Mouse (Mus musculus) hindbrain, embryonic 10.5 days (tissue): ENCODE measurements around the gene Lrp1. TPM values are rescaled to one million over a fixed set of nuclear protein-coding genes. Genes with fewer than 3 reads are reported as not detected.

Experiments
- DNase-seq: peaks from one replicate; pipeline ENCODE4 v3.0.0-alpha.2; 2017; ENCODE audit warnings: low spot score
- H3K27ac ChIP-seq: fragments of 300-500 bp; sonication (generic); 2 replicates; pipeline ENCODE4 v1.5.1; 2016; ENCODE audit warnings: mild to moderate bottlenecking, moderate library complexity
- H3K27me3 ChIP-seq: fragments of 300-500 bp; sonication (generic); 2 replicates; pipeline ENCODE4 v1.6.1; 2016; ENCODE audit warnings: mild to moderate bottlenecking; ENCODE audit not compliant: poor library complexity, insufficient read depth, severe bottlenecking
- H3K36me3 ChIP-seq: fragments of 300-500 bp; sonication (generic); 2 replicates; pipeline ENCODE4 v1.6.1; 2016; ENCODE audit warnings: mild to moderate bottlenecking, moderate library complexity
- H3K4me1 ChIP-seq: fragments of 300-500 bp; sonication (generic); replicated peaks from 2 replicates; pipeline ENCODE4 v1.6.1; 2016; ENCODE audit warnings: mild to moderate bottlenecking
- H3K4me3 ChIP-seq: fragments of 300-500 bp; sonication (generic); 2 replicates; pipeline ENCODE4 v1.5.1; 2016; ENCODE audit warnings: mild to moderate bottlenecking, moderate library complexity
- H3K9me3 ChIP-seq: fragments of 300-500 bp; sonication (generic); 2 replicates; pipeline ENCODE4 v1.6.1; 2016; ENCODE audit warnings: mild to moderate bottlenecking, moderate library complexity
- WGBS: fragments of 180-500 bp; shearing (Covaris S2); methylation state at CpG from one replicate; pipeline ENCODE4 v1.1.7; 2016; 5-methylcytosine and 5-hydroxymethylcytosine counted together
- polyA plus RNA-seq: library from polyadenylated mRNA; unstranded; fragments of >200 nt; fragmentation: Nextera tagmentation; extraction: Ambion mirVana; gene quantifications from 2 replicates; pipeline ENCODE4 v1.2.1, GENCODE M21; 2016

Lrp1 gene
- polyA plus RNA-seq, 1 experiment from 2014 or later: 71.7 TPM

DNA sequence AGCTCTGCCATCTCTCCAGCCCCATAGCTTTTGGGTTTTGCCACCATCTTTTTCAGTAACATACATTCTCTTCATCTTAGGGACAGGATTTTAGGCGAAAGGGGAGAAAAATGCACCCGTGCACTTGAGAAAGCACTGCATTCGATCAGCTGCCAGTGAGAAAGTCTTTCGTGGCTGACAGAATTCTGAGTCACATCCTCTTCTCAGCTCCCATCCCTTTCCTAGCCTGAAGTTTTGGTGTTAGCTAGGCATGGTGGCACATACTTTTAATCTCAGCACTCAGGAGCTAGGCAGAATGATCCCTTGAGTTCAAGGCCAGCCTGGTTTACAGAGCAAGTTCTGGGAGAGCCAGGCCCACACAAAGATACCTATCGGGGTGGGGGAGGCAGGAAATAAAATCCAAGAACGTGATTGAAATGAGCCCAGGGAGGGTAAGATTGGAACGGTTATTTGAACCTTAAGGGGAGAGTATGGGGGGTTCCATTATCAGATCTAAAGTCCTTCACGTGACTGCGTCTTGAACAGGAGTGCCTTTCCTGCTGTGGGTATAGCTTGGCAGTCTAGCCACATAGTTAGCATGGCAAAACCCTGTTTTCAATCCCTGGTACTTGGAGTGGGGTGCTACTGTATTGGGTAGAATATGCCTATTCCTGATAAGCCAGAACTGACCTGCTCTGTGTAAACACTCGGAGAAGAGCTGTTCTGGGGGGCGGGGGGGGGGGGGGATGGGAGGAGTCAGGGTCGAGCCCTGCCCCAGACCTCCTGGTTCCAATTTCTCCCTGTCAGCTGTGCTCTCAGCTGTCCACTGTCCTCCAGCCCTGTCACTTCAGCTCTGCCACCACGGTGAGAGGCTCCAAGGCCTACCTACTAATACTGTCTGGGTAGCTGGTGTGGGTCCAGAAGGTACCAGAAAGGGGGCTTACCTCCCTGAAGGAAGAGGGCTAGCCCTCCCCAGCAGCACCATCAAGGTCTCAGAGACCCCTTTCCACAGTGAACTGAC lies 119.8 kb downstream of the Lrp1 start, which contains the start of gene Stac3:
Gene Stac3 (plus strand): TSS at position 793 of the 1,000 bp plus-strand sequence.
- no peak within 1 kb of the TSS for H3K4me3 ChIP-seq
- peaks cover 54% of the 10 kb centered on the region for H3K36me3 ChIP-seq

DNA sequence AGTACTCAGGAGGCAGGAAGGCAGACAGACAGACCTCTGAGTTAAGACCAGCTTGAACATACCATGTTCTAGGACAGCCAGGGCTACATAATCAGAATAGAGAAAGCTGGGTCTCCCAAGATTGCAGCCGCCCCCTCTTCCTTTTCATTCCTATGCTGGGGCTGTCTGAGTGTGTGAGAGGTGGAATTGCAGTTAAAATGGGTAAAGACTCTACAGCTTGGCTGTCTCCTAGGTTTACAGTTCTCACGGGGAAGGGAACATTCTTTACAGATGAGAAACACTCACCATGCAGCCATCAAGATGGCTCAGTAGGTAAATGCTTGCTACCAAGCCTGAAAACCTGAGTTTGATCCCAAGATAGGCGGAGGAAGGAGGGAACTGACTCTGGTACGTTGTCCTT lies 120.9 kb downstream of the Lrp1 start:
- H3K4me3 ChIP-seq: no peak overlapping the region
- peaks cover 64% of the 10 kb centered on the region for H3K36me3 ChIP-seq
- WGBS: 87% methylated on average over 4 of the region's 4 CpGs

More for the DNA sequence above, 119.8 kb downstream of the Lrp1 start, which contains the start of gene Stac3:
- H3K9me3 ChIP-seq: no peaks in the 10 kb centered on the region
- no peak within 1 kb of the TSS for H3K27ac ChIP-seq
- H3K27me3 ChIP-seq: peaks cover 6% of the 10 kb centered on the region
- WGBS: 80% methylated on average over 13 of the region's 13 CpGs
- DNase-seq: no peak
- H3K4me1 ChIP-seq: peaks cover 11% of the 10 kb centered on the region; the same call in 1 of the 2 replicates

DNA sequence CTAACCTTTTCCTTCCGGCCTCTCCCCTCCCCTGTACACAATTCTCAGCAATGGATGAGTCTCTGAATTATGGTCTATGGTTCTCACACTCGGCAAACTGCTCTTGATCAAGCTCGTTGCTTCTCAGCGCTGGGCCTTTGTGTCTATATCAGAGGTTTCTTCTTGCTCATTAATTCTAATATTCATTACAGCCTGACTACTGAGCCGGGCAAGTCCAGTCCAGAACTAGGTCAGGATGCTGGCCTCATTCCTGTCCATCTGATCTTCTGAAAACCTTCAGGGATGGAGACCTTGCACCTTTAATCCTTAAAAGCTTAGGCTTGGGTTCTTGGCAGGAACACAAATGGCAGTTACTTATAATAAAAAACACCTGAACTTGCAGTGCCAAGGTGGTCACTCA lies 121.4 kb downstream of the Lrp1 start:
- Histone ChIP-seq H3K27ac (no peak overlapping the region), H3K9me3 (no peaks in the 10 kb centered on the region), H3K4me1 (peaks cover 11% of the 10 kb centered on the region; the same call in 1 of the 2 replicates), H3K27me3 (no peaks in the 10 kb centered on the region), H3K36me3 (peaks cover 67% of the 10 kb centered on the region), H3K4me3 (no peak overlapping the region)
- no peak for DNase-seq
- 85% methylated on average over 5 of the region's 5 CpGs for WGBS

More for the DNA sequence above, 120.9 kb downstream of the Lrp1 start:
- H3K9me3 ChIP-seq: no peaks in the 10 kb centered on the region
- no peaks in the 10 kb centered on the region for H3K27me3 ChIP-seq
- peaks cover 11% of the 10 kb centered on the region; the same call in 1 of the 2 replicates for H3K4me1 ChIP-seq
- no peak for DNase-seq
- no peak overlapping the region for H3K27ac ChIP-seq

DNA sequence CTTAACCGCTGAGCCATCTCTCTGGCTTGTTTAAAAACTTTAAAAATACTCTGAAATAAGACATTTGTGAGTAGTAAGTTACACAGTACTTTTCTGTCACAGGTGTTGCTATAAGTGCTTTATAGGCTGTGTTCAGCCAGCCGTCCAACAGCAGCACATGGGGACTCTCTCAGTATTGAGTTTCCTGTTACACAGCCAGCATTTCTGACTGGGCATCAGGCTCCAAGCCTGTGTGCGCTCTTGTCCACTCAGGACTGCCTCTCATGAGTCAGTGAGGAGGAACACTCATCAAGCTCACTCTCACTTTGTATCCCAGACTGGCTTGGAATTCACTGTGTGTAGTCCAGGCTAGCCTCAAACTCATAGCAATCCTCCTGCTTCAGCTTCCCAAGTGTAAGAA lies 124.8 kb downstream of the Lrp1 start:
- no peak overlapping the region for H3K4me3 ChIP-seq
- WGBS: 94% methylated on average over 3 of the region's 3 CpGs
- DNase-seq: no peak
- peaks cover 13% of the 10 kb centered on the region for H3K4me1 ChIP-seq
- H3K27ac ChIP-seq: no peak overlapping the region
- H3K27me3 ChIP-seq: no peaks in the 10 kb centered on the region
- H3K9me3 ChIP-seq: no peaks in the 10 kb centered on the region
- peaks cover 94% of the 10 kb centered on the region for H3K36me3 ChIP-seq

DNA sequence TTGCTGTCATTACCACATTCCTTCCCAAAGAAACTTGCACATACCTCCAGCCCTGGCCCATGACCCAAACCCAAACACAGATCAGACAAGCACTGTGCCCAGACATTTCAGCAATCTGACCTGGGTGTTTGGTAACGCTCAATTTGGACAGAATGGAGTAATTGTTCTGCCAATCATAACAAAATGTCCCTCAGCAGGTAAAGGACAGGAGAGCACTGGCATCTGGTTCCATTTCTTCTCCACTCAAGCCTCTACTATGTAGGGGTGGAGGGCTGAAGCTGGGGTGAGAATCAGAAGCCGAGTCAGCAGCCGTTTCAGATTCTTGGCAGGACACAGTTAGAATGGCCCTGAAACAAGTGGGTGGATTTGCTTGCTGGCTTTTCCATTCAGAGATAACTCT lies 128.8 kb downstream of the Lrp1 start:
- Histone ChIP-seq H3K9me3 (no peaks in the 10 kb centered on the region), H3K4me1 (peaks cover 16% of the 10 kb centered on the region), H3K27me3 (no peaks in the 10 kb centered on the region), H3K27ac (no peak overlapping the region), H3K36me3 (peaks cover 90% of the 10 kb centered on the region), H3K4me3 (no peak overlapping the region)
- WGBS: 86% methylated on average over 3 of the region's 3 CpGs
- no peak for DNase-seq

DNA sequence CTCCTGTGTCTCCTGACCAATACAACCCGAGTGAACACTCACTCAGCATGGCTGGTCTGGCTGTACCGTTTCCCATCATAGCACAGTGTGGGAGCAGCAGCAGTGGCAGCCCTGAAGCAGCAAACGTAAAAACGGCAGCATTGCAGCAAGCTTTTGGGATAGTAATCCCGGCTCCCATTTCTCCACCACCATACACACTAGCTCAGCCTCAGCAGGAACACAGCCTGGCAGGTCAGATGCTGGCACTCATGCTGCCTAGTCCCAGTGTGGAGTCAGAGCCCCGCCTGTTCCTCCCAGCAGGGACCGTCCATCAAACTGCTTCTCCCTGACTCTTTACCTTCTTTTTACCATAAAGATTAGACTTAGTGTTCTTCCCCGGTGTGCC lies 129.8 kb downstream of the Lrp1 start:
- no peak for DNase-seq
- H3K4me3 ChIP-seq: no peak overlapping the region
- 70% methylated on average over 8 of the region's 8 CpGs for WGBS
- H3K27ac ChIP-seq: 0 out of 2 replicates have a peak overlapping the region, but pooled peaks have one; percentile 23
- peaks cover 16% of the 10 kb centered on the region for H3K4me1 ChIP-seq
- H3K36me3 ChIP-seq: peaks cover 87% of the 10 kb centered on the region
- H3K27me3 ChIP-seq: no peaks in the 10 kb centered on the region
- no peaks in the 10 kb centered on the region for H3K9me3 ChIP-seq

DNA sequence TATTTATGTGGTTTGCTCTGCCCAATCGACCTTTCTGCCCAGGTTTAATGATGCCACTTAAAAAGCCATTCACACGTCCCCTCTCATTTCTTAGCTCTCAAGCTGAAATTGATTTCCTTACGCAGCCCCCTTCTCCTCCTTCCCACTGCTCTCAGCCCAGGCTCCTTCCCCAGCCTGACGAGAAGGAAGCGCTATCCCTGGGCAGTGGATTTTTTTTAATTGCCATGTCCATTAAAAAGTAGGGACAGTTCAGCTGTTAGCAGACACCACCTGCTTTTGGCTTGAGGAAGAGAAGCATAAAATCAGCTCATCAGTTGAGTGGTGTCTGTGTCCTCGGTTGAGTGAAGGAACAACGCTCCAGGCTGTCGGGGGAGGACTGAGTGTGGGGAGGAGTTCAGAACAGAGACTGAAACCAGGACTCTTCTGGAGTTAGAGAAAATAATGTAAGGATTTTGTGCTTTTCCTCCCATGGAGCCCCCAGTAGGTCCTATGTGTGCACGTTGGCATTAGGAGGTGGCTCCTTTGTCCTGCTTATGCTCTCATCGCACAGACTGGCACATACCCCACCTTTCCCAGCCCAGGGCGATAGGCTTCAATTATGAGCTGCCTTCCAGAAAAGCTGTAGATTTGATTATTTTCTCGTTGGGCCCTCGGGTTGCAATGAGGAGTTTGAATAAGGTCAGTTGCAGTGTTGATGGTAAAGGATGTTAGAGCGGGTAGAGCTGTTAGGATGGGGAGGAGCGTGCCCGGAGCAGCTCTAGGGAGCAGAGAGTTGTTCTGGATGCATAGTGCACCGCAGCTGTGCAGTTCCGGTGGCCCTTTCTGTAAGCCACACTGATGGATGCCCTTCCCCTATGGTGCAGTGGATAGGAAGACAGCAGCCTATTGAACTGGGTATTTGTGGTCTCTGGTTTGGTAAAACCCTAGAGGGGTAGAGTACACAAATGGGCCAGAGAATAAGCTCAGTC lies 130.5 kb downstream of the Lrp1 start:
- 84% methylated on average over 18 of the region's 18 CpGs for WGBS
- Histone ChIP-seq H3K4me1 (peaks cover 16% of the 10 kb centered on the region), H3K9me3 (no peaks in the 10 kb centered on the region), H3K4me3 (no peak overlapping the region), H3K27ac (peak overlapping the region; percentile 23; the same call in 1 of the 2 replicates), H3K27me3 (no peaks in the 10 kb centered on the region), H3K36me3 (peaks cover 87% of the 10 kb centered on the region)
- DNase-seq: no peak

DNA sequence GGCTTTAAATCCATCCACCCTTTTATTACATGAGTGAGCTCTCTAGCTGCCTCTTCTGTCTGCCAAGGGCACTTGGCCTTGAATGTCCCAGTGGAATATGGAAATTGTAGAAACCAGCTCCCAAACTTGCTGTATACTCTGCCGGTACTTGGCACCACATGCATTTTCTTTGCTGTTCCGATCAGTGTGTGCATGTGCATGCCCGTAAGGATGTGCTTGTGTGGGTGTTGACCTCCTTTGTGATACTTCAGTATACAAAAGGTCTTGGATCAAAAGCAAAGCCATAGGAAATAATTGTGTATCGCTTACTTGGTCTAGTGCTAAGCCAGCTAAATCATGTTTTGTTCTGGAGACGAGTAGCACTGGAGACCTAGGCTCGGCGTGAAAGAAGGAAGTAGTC lies 132.1 kb downstream of the Lrp1 start:
- 92% methylated on average over 7 of the region's 7 CpGs for WGBS
- DNase-seq: no peak
- Histone ChIP-seq H3K9me3 (no peaks in the 10 kb centered on the region), H3K27me3 (no peaks in the 10 kb centered on the region), H3K27ac (no peak overlapping the region), H3K4me3 (no peak overlapping the region), H3K36me3 (peaks cover 87% of the 10 kb centered on the region), H3K4me1 (peaks cover 16% of the 10 kb centered on the region)

Other genes with a start within 250 kb of the Lrp1 start
- 31.0 and 35.5 TPM in 2 replicates for gene R3hdm2, start 240.8 kb downstream of the Lrp1 start, polyA plus RNA-seq
- gene Stac3, start 119.5 kb downstream of the Lrp1 start, polyA plus RNA-seq: 0.72 and 1.5 TPM in 2 replicates
- 8.1 and 10.5 TPM in 2 replicates for gene Ndufa4l2, start 106.2 kb downstream of the Lrp1 start, polyA plus RNA-seq
- gene Shmt2, start 98.7 kb downstream of the Lrp1 start, polyA plus RNA-seq: 103 and 118 TPM in 2 replicates
- gene Nxph4, start 86.6 kb downstream of the Lrp1 start, polyA plus RNA-seq: 23.1 and 70.9 TPM in 2 replicates
- 8.9 and 9.5 TPM in 2 replicates for gene Stat6, start 21.8 kb upstream of the Lrp1 start, polyA plus RNA-seq
- 7.7 and 10.2 TPM in 2 replicates for gene Nemp1, start 45.8 kb upstream of the Lrp1 start, polyA plus RNA-seq
- gene Nab2, start 47.4 kb upstream of the Lrp1 start, polyA plus RNA-seq: 6.6 and 6.8 TPM in 2 replicates
- gene Myo1a, start 84.0 kb upstream of the Lrp1 start, polyA plus RNA-seq: 0.37 and 0.51 TPM in 2 replicates
- not detected in 2 replicates for gene Tac2, start 103.3 kb upstream of the Lrp1 start, polyA plus RNA-seq
- gene Zbtb39, start 118.4 kb upstream of the Lrp1 start, polyA plus RNA-seq: 4.4 and 4.7 TPM in 2 replicates
- 0.43 and 0.52 TPM in 2 replicates for gene Gpr182, start 130.6 kb upstream of the Lrp1 start, polyA plus RNA-seq
- not detected in 2 replicates for gene Rdh1, start 138.6 kb upstream of the Lrp1 start, polyA plus RNA-seq
- 0.11 TPM in 1 of 2 replicates, not detected in the other for gene Rdh16f1, start 138.6 kb upstream of the Lrp1 start, polyA plus RNA-seq
- not detected in 2 replicates for gene Rdh9, start 155.2 kb upstream of the Lrp1 start, polyA plus RNA-seq
- not detected in 2 replicates for gene Rdh16, start 180.0 kb upstream of the Lrp1 start, polyA plus RNA-seq
- gene Rdh19, start 228.8 kb upstream of the Lrp1 start, polyA plus RNA-seq: not detected in 2 replicates
- not detected in 2 replicates for gene Rdh16f2, start 245.3 kb upstream of the Lrp1 start, polyA plus RNA-seq